Mouse (Mus musculus) heart, postnatal 0 days (tissue): Measurements from ENCODE around the gene Plcl2.

Experiments
- CTCF ChIP-seq: IDR thresholded peaks from 2 replicates; pipeline ENCODE4 v1.5.1; 2016; ENCODE audit warnings: antibody characterized with exemption, control low read depth, low read depth
- EP300 ChIP-seq: IDR thresholded peaks from 2 replicates; pipeline ENCODE4 v1.6.1; 2016; ENCODE audit warnings: antibody characterized with exemption, low read depth

DNA sequence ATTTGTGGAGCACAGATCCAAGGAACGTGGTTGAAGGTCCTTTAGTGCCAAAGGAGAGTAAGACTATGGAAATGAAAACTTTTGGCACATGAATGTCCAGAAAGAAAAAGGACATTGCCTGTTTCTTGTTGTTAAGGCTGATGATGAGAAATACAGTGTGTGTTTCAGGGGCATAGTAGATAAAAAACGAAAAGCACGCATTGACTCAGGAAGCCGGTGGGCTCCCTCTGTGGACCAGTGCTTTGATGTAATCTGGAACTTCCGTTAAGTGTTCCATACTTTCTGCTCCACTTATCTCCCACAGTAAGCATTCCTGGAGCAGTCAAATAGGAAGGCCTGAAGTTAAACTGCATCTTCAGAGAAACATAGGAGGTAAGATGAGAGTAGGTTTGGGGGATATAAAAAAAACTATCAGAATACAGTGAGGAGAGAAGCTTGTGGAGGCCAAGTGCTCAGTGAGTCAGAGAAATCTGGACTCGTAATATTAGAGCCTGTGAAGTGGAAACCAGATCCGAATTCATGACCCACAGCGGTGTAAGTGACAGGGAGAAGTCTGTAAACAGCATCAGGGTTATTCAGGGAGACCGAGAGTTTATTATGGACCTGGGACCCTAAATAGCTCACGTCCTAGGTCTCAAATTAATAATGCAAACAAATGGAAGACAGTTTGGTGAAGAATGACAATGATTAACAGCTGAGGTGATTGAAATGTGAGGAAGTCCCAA, 3.1 kb upstream of the Plcl2 start:
- TF ChIP-seq EP300: no peak
- TF ChIP-seq CTCF: no peak
